Mouse (Mus musculus) spleen, adult 12 weeks (tissue): ENCODE measurements around the gene Peli3.

Source experiments
- DNase-seq: peaks from one replicate; pipeline ENCODE4 v3.0.0; 2022; ENCODE audit warnings: low spot score

Gene Peli3

DNA sequence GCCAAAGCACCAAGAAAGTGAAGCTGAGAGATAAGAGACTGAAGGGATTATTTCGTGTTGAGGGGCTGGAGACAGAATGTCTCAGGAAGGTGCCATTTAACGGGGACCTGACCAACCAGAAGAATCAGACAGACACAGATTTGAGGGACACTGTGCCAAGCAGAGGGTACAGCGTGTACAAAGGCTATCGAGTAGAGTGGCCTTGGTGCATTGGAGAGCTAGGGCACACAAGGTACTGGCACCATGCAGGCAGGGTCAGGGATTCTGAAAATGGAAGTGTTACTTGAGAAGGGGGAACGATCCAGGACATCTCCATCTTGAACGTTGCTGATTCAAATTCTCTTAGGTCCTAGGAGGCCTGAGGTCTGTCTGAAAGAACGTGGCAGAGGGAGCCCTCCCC, 33.6 kb downstream of the Peli3 start:
- DNase-seq = no peak

DNA sequence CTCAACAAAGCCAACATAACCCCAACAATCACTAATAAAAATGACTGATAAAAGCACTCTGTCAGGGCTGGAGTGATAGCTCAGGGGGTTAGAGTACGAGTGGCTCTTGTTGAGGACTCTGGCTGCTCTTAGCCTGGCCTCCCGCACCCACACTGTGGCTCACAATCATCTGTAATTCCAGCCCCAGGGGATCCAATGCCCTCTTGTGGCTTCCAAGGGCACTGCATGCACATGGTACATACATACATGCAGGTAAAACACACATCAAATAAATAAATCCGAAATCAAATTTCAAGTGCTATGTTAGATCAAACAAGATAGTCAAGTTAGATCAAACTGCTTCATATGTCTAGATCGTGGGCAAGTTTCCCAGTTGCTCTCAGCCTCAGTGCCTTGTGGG, 34.8 kb downstream of the Peli3 start:
- peak; percentile 25 for DNase-seq

DNA sequence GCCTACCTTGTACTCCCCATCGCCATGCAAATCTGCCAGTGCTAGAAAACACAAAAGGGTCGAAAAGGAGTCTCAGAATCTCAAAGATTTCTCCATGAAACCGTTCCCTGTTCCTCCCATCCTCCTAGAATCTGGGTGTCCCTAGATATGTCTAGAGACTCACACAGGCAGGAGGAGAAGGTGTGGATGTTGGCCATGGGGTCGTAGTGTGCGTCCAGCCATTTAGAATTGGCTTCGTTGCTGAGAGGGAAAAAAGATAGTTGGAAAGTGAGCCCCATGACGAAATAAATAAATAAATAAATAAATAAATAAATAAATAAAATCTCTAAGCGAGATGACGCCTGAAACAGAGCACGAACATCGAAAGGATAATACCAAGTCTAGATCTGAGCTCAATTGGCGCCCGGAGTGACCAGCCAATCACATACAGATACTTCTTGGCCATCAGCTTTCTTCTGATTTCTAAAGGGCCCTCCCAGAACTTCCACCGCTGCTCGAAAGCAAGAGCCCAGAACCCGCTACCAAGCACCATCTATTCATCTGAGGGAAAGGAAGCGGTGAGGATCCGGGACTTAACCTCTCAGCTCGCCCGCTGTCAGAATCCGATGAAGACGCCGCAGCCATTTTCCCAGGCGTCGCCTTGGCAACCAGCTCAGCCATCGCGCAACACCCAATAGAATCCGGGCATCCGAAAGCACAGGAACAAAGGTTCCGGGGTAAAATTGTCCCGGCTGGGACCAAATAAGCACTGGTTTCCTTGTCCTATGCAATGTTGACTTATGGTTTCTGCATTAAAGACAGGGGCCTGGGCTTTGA, 36.7 kb downstream of the Peli3 start, which contains the start of gene Bbs1:
TSS of gene Bbs1 (minus strand) at position 650 of the 816 bp plus-strand sequence.
- peak; percentile 71 for DNase-seq

DNA sequence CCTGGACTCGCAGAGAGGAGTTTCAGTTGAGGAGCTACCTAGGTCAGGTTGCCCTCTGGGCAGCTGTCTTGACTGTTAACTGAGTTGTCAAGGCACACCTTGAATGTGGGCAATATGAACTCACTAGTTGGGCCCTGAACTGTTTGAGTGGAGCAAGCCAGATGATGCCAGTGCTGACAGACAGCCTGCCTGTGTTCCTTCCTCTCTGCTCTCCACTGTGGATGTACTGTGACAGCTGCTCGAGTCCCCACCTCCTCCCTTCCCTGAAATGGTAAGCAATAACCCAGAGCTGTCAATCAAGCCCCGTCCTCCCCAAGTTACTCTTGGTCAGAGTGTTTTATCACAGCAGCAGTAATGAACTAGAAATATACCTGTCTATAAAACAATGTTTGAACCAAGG, 43.0 kb downstream of the Peli3 start:
- no peak for DNase-seq

DNA sequence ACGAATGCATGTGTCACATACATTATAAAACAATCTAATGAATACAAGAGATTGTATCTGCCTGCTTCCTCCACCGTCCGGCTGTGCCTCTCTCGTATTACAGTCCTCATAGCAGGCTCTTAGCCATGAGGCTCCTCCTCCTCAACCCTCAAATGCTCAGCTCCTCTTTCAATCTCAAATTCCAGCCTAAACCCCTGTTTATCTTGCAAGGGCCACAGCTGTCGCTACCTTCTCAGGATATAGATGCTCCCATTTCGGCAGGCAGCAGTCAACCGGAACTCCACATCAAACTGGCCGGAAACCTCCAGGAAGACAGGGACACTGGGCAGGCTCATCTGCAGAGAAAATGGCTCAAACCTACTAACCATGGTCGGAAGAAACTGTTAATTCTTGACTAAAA, 44.0 kb downstream of the Peli3 start:
- no peak for DNase-seq

DNA sequence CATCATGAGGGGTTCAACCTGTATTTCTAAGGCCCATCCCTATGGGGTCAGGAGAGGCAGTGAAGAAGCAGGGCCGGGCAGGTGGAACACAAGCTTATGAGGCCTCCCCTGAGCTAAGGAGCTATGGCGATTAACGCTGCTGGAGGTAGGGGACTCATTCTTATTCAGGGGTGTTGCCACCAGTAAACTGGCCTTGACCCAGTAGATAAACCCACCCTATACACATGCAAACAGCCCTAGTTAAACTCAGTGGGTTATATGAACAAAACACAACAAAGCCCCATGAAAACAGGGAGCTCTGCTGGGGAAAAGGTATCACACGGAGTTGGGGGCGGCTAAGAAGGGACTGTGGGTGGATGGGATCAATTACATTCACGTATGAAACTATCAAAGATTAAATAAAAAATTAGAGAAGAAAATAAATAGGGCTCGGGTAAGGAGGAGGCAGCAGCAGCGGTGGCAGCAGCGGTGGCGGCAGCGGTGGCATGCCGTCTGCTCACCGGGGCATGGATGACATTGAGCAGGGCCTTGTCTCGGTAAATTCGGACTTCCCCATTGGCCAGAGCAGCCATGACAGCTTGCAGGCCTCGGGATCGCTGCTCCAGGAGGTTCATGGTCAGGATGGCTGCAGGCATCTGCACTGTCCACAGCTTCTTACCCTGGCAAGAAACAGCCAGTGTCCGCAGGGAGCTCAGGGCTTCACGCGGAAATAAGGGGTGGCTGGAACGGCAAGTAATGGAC, 46.0 kb downstream of the Peli3 start:
- no peak for DNase-seq

DNA sequence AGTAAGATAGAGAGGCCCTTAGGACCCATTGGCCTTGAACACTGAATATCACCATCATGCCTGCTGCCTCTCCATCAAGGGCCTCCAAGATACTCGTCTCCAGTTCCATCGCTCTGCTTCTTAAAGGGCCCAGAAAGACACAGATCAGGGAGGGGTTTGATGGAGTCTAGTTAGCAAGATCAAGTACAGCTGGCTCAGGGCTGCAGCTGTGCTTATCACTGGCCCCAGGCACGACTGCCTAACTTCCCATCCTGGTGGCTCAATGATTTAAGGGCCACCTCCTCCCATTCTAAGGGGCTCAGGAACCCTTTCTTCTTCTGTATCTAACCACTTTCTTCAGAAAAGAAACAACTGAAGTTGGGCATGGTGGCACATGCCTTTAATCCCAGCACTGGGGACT, 51.1 kb downstream of the Peli3 start:
- no peak for DNase-seq

DNA sequence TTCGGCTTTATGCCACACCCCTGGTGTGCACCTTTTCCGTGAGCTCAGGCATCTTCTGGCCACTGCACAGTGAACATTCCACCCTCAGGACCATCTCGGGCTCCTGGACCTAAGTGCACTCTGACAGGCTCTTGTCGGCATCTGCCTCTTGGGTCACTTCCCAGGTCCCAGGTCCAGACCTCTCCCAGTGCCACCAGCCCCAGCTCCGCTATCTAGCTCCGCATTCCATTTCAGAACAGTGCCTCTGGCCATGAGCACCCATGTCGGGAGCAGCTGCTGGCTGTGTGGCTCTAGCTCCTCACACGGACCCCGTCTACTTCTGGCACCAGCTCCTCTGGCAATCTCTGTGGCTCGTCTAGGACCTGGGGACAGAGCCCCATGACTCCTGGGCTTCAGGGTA, 53.1 kb downstream of the Peli3 start:
- DNase-seq = no peak

DNA sequence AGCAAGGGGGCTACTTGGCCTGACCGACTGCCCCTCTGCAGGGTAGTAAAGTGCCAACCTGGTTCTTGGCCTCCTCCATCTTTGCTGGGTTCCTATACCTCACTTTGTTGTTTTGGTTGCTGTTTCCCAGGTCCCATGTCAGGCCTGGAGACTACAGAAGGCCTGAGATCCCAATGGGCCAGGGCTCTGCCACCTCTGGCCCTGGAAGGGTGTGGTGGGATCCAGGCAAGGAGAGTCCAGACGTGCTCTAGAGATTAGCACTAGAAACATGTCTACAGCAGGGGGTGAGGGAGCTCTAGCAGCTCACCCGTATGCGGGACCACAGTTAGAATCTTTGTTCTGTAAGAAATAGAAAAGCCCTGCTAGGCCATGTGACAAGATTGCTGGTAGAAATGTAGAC, 59.0 kb downstream of the Peli3 start:
- no peak for DNase-seq
